22 mouse cellular contexts compared by ENCODE assay signal in genomic region chr16:24039765-24040164, GRCm38 (mm10). TPM values are rescaled to one million over a fixed set of nuclear protein-coding genes. Genes with fewer than 3 reads are reported as not detected.
A peak's percentile ranks its signal among the peaks of the same experiment; 100 is the strongest.
DNase-seq lines count a peak whose midpoint lies in the region; ATAC-seq and TF ChIP-seq lines count a peak whose summit lies in the region.
"Had no signal": no experiment of that assay in that cellular context is flagged by ENCODE, and none has a peak within 500 bp of the region (broad histone marks: within the 10 kb centered on the region; RNA-seq: fewer than 3 reads in every experiment).

No protein-coding gene starts in this region.

- TF ChIP-seq CTCF in forebrain, postnatal 0 days (IDR thresholded peaks at IDR 0.05; ENCODE audit: low read depth): no peak

- peak; percentile 96 for DNase-seq in adipocyte (ENCODE audit: low spot score)
- DNase-seq in heart, postnatal 25 days (ENCODE audit: low spot score): peak; percentile 10
- DNase-seq in kidney, postnatal 36 days: peak; percentile 58 to 81
- no peak for DNase-seq in urinary bladder, adult 18-20 months (ENCODE audit: low spot score in 2 of 2)
- no peak for DNase-seq in forebrain, postnatal 0 days
- DNase-seq: cerebellum, adult 2 months; liver, embryonic 13.5 days; right cerebral cortex, postnatal 25 days; thymus, postnatal 25 days had no signal

- no peaks in the 10 kb centered on the region for H3K9me3 ChIP-seq in intestine, embryonic 15.5 days
- H3K9me3 ChIP-seq in intestine, embryonic 16.5 days (ENCODE audit: control insufficient read depth, low read length): no peaks in the 10 kb centered on the region
- no peaks in the 10 kb centered on the region for H3K9me3 ChIP-seq in forebrain, postnatal 0 days (ENCODE audit: low read length)
- H3K9me3 ChIP-seq: forebrain, embryonic 15.5 days; limb, embryonic 10.5 days; liver, embryonic 13.5 days; midbrain, embryonic 10.5 days; neural tube, embryonic 12.5 days had no signal

- H3K27ac ChIP-seq in intestine, embryonic 15.5 days: no peak overlapping the region
- no peak overlapping the region for H3K27ac ChIP-seq in intestine, embryonic 16.5 days (ENCODE audit: low read length)
- no peak overlapping the region for H3K27ac ChIP-seq in forebrain, postnatal 0 days (ENCODE audit: low read depth, low read length)
- H3K27ac ChIP-seq: forebrain, embryonic 15.5 days; limb, embryonic 10.5 days; liver, embryonic 13.5 days; midbrain, embryonic 10.5 days; neural tube, embryonic 12.5 days had no signal

- no peaks in the 10 kb centered on the region for H3K4me1 ChIP-seq in intestine, embryonic 15.5 days (replicated peaks)
- peaks cover 3% of the 10 kb centered on the region; the same call in 1 of the 2 replicates for H3K4me1 ChIP-seq in intestine, embryonic 16.5 days (ENCODE audit: control insufficient read depth, insufficient read depth, low read length)
- H3K4me1 ChIP-seq in forebrain, postnatal 0 days (ENCODE audit: insufficient read depth): no peaks in the 10 kb centered on the region
- H3K4me1 ChIP-seq: forebrain, embryonic 15.5 days; limb, embryonic 10.5 days; liver, embryonic 13.5 days; midbrain, embryonic 10.5 days; neural tube, embryonic 12.5 days had no signal

- no peak overlapping the region for H3K4me3 ChIP-seq in intestine, embryonic 15.5 days (replicated peaks)
- H3K4me3 ChIP-seq in intestine, embryonic 16.5 days (ENCODE audit: low read length): no peak overlapping the region
- H3K4me3 ChIP-seq in forebrain, postnatal 0 days (ENCODE audit: low read depth, low read length): no peak overlapping the region
- H3K4me3 ChIP-seq: erythroblast, embryonic 14.5 days; forebrain, embryonic 15.5 days; limb, embryonic 10.5 days; liver, embryonic 13.5 days; midbrain, embryonic 10.5 days; neural tube, embryonic 12.5 days had no signal

- no peak overlapping the region for H3K4me2 ChIP-seq in intestine, embryonic 15.5 days (replicated peaks)
- H3K4me2 ChIP-seq in intestine, embryonic 16.5 days (ENCODE audit: low read depth, low read length): no peak overlapping the region
- H3K4me2 ChIP-seq in forebrain, postnatal 0 days (ENCODE audit: low read depth): no peak overlapping the region
- H3K4me2 ChIP-seq: forebrain, embryonic 15.5 days; liver, embryonic 13.5 days; neural tube, embryonic 12.5 days had no signal

- intact Hi-C loops in heart, postnatal 25 days (cut with DNase I): no loop called here

- H3K27me3 ChIP-seq in intestine, embryonic 15.5 days (replicated peaks): no peaks in the 10 kb centered on the region
- H3K27me3 ChIP-seq in intestine, embryonic 16.5 days (replicated peaks; ENCODE audit: control insufficient read depth, insufficient read depth, low read length): no peaks in the 10 kb centered on the region
- H3K27me3 ChIP-seq in forebrain, postnatal 0 days (ENCODE audit: insufficient read depth, low read length): no peaks in the 10 kb centered on the region
- H3K27me3 ChIP-seq: forebrain, embryonic 15.5 days; liver, embryonic 13.5 days; neural tube, embryonic 12.5 days had no signal

- H3K36me3 ChIP-seq in intestine, embryonic 15.5 days: no peaks in the 10 kb centered on the region
- no peaks in the 10 kb centered on the region for H3K36me3 ChIP-seq in intestine, embryonic 16.5 days (ENCODE audit: control insufficient read depth, insufficient read depth, low read length)
- no peaks in the 10 kb centered on the region for H3K36me3 ChIP-seq in forebrain, postnatal 0 days (ENCODE audit: insufficient read depth)
- H3K36me3 ChIP-seq: forebrain, embryonic 15.5 days; limb, embryonic 10.5 days; liver, embryonic 13.5 days; midbrain, embryonic 10.5 days; neural tube, embryonic 12.5 days had no signal

- 78% methylated on average over 4 of the region's 4 CpGs for WGBS in intestine, embryonic 15.5 days
- WGBS in intestine, embryonic 16.5 days: 79% methylated on average over 4 of the region's 4 CpGs
- 82% methylated on average over 4 of the region's 4 CpGs for WGBS in forebrain, postnatal 0 days

- ATAC-seq in intestine, embryonic 15.5 days: peak; percentile 55; the same call in 1 of the 2 replicates
- no peak for ATAC-seq in intestine, embryonic 16.5 days
- ATAC-seq in forebrain, postnatal 0 days: no peak
- ATAC-seq: forebrain, embryonic 15.5 days; hindbrain, embryonic 16.5 days had no signal

- H3K9ac ChIP-seq in intestine, embryonic 15.5 days: no peak overlapping the region
- H3K9ac ChIP-seq in intestine, embryonic 16.5 days (ENCODE audit: low read depth, low read length): no peak overlapping the region
- H3K9ac ChIP-seq in forebrain, postnatal 0 days: no peak overlapping the region
- H3K9ac ChIP-seq: forebrain, embryonic 15.5 days; liver, embryonic 13.5 days; neural tube, embryonic 12.5 days had no signal

RNA-seq across cellular contexts. Expression of gene Bcl6, which starts 51.1 kb away (rescaled TPM):
- polyA plus RNA-seq in intestine, embryonic 15.5 days (2015; fragmentation: Nextera tagmentation; extraction: Ambion mirVana): 0.90 and 0.91 TPM in 2 replicates
- polyA plus RNA-seq in intestine, embryonic 16.5 days (2015; fragmentation: Nextera tagmentation; extraction: Ambion mirVana): 1.2 TPM in 2 replicates
- total RNA-seq in heart, postnatal 25 days (2021): 10 to 100 TPM; 12.0 to 17.6 TPM
- total RNA-seq in forebrain, postnatal 0 days (2014; rRNA removed): 7.5 and 9.2 TPM in 2 replicates
- 0.69 and 0.92 TPM in 2 replicates for polyA plus RNA-seq in forebrain, postnatal 0 days (2015; fragmentation: Nextera tagmentation; extraction: Ambion mirVana)

RNA-seq across cellular contexts. Expression of gene Gm37419, which starts 51.5 kb away (rescaled TPM):
- not detected in 2 replicates for polyA plus RNA-seq in intestine, embryonic 15.5 days (2015; fragmentation: Nextera tagmentation; extraction: Ambion mirVana)
- polyA plus RNA-seq in intestine, embryonic 16.5 days (2015; fragmentation: Nextera tagmentation; extraction: Ambion mirVana): not detected in 2 replicates
- total RNA-seq in heart, postnatal 25 days (2021): not detected
- total RNA-seq in forebrain, postnatal 0 days (2014; rRNA removed): not detected in 2 replicates
- polyA plus RNA-seq in forebrain, postnatal 0 days (2015; fragmentation: Nextera tagmentation; extraction: Ambion mirVana): not detected in 2 replicates
- total RNA-seq: ES-E14; heart, postnatal 36 days had no signal
- polyA plus RNA-seq: cerebellum, adult 2 months; embryonic facial prominence, embryonic 11.5 days; erythroblast, embryonic 14.5 days; gonadal fat pad, adult 2 months; hindbrain, embryonic 16.5 days; limb, embryonic 10.5 days; liver, embryonic 13.5 days; midbrain, embryonic 10.5 days; neural tube, embryonic 12.5 days; testis, adult 2 months had no signal

Comparison
In these comparisons a context has a peak if more than half of its experiments do, and no peak if none do; other contexts are left out.
1. DNase-seq: peak in adipocyte (single experiment), heart, postnatal 25 days (single experiment) and kidney, postnatal 36 days (2 of 2); none in urinary bladder, adult 18-20 months (0 of 2) and forebrain, postnatal 0 days (single experiment).